Mouse (Mus musculus) kidney, adult 2 months (tissue): ENCODE measurements around the gene Trim66.

ENCODE experiments used
- CTCF ChIP-seq: fragments of 200-500 bp; conservative IDR thresholded peaks from 2 replicates; pipeline ENCODE4 v1.5.1; 2011; ENCODE audit warnings: low read depth, mild to moderate bottlenecking, control low read depth, low read length, moderate library complexity, mixed read lengths; ENCODE audit not compliant: insufficient read depth, insufficient read length
- POLR2A ChIP-seq: fragments of 200-500 bp; IDR thresholded peaks from one replicate; pipeline ENCODE4 v1.6.1; 2011; ENCODE audit warnings: low read depth, low read length, control low read depth

DNA sequence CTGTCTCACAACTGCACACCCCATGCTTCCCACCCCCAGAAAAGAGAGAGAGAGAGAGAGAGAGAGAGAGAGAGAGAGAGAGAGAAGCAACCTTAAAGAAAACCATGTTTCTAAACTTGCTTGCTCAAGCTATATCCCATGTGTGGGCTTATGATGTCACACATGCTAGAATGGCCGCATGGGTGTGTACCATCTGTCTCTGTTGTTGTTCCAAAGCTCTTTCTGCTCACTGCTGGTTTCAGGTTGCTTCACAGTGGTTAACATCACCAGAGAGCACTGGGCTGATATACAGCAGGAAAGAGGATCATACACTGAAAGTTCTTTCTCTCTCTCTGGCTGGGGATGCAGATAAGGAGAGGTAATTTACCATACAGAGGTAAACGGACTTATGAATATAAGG lies 40.3 kb downstream of the Trim66 start:
- TF ChIP-seq POLR2A (no peak), CTCF (no peak)
